11 mouse cellular contexts compared by ENCODE assay signal in the genomic region with DNA sequence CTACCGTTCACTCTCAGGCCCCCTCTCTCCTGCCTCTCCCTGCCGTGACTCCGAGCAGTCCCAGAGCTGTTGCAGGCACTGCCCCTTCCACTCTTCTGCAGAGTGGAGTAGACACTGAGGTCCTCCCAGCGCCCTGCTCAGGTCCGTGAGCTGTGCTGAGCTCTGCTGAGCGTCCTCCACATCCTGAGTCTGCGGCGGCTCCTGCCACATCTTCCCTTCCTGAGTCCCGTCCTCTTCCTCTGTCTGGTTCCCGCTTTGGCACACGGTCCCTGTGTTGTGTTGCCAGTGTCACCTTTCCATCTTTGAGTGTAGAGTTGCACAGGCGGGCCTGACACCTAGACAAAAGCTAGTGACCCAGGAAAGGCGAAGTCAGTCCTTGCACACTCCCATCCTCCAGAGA. TPM values are rescaled to one million over a fixed set of nuclear protein-coding genes. Genes with fewer than 3 reads are reported as not detected.
DNase-seq lines count a peak whose midpoint lies in the region; ATAC-seq and TF ChIP-seq lines count a peak whose summit lies in the region.
"Had no signal": no experiment of that assay in that cellular context is flagged by ENCODE, and none has a peak within 500 bp of the region (broad histone marks: within the 10 kb centered on the region; RNA-seq: fewer than 3 reads in every experiment).

No protein-coding gene starts in this region.

- peaks cover 10% of the 10 kb centered on the region; the same call in 1 of the 2 replicates for H3K4me1 ChIP-seq in forebrain, embryonic 10.5 days
- peaks cover 3% of the 10 kb centered on the region; the same call in 1 of the 2 replicates for H3K4me1 ChIP-seq in forebrain, embryonic 13.5 days
- H3K4me1 ChIP-seq in lung, embryonic 16.5 days (replicated peaks; ENCODE audit: control insufficient read depth, insufficient read depth, low read length) = peaks cover 46% of the 10 kb centered on the region
- H3K4me1 ChIP-seq in heart, embryonic 16.5 days (ENCODE audit: control insufficient read depth, insufficient read depth, low read length) = peaks cover 29% of the 10 kb centered on the region
- H3K4me1 ChIP-seq in liver, embryonic 14.5 days (replicated peaks; ENCODE audit: control insufficient read depth in 2 of 2, insufficient read depth in 2 of 2, low read length in 1 of 2) = peaks cover 57 to 64% of the 10 kb centered on the region in 2 experiments

- WGBS in forebrain, embryonic 10.5 days = 84% methylated on average over 13 of the region's 13 CpGs
- WGBS in forebrain, embryonic 13.5 days = 85% methylated on average over 13 of the region's 13 CpGs
- 31% methylated on average over 13 of the region's 13 CpGs for WGBS in lung, embryonic 16.5 days
- WGBS in heart, embryonic 16.5 days = 47% methylated on average over 13 of the region's 13 CpGs
- WGBS in liver, embryonic 14.5 days (ENCODE audit: insufficient replicate concordance) = 73% methylated on average over 13 of the region's 13 CpGs

- peaks cover 86% of the 10 kb centered on the region for H3K36me3 ChIP-seq in forebrain, embryonic 10.5 days (replicated peaks)
- peaks cover 53% of the 10 kb centered on the region for H3K36me3 ChIP-seq in forebrain, embryonic 13.5 days (ENCODE audit: poor library complexity, severe bottlenecking)
- H3K36me3 ChIP-seq in lung, embryonic 16.5 days (ENCODE audit: control insufficient read depth, insufficient read depth, low read length) = peaks cover 25% of the 10 kb centered on the region
- peaks cover 22% of the 10 kb centered on the region for H3K36me3 ChIP-seq in heart, embryonic 16.5 days (ENCODE audit: control insufficient read depth, insufficient read depth)
- peaks cover 4% of the 10 kb centered on the region; the same call in 1 of the 2 replicates for H3K36me3 ChIP-seq in liver, embryonic 14.5 days (replicated peaks; ENCODE audit: control insufficient read depth, insufficient read depth, low read depth)

- H3K4me3 ChIP-seq in forebrain, embryonic 10.5 days = no peak overlapping the region
- H3K4me3 ChIP-seq in forebrain, embryonic 13.5 days = no peak overlapping the region
- H3K4me3 ChIP-seq in lung, embryonic 16.5 days (ENCODE audit: low read length) = no peak overlapping the region
- no peak overlapping the region for H3K4me3 ChIP-seq in heart, embryonic 16.5 days (ENCODE audit: low read length)
- H3K4me3 ChIP-seq in liver, embryonic 14.5 days (ENCODE audit: insufficient read depth in 1 of 2, low read depth in 2 of 2, low read length in 2 of 2) = peak overlapping the region; percentile 43 to 50
- H3K4me3 ChIP-seq: left cerebral cortex, adult 2 months had no signal

- no peak for DNase-seq in forebrain, embryonic 10.5 days (ENCODE audit: extremely low spot score, low spot score)
- DNase-seq in lung, postnatal 36 days = no peak
- no peak for DNase-seq in liver, embryonic 14.5 days (ENCODE audit: low read depth in 3 of 3, low spot score in 3 of 3)
- DNase-seq in urinary bladder, adult 2 months (ENCODE audit: low spot score) = no peak
- DNase-seq in adrenal gland, postnatal 25 days = no peak
- DNase-seq: gastrocnemius, postnatal 36 days; right cerebral cortex, postnatal 4 days had no signal

- no peaks in the 10 kb centered on the region for H3K27me3 ChIP-seq in forebrain, embryonic 10.5 days (ENCODE audit: poor library complexity, severe bottlenecking)
- no peaks in the 10 kb centered on the region for H3K27me3 ChIP-seq in forebrain, embryonic 13.5 days
- no peaks in the 10 kb centered on the region for H3K27me3 ChIP-seq in lung, embryonic 16.5 days (ENCODE audit: control insufficient read depth, insufficient read depth, low read depth, low read length)
- H3K27me3 ChIP-seq in heart, embryonic 16.5 days (ENCODE audit: control insufficient read depth, insufficient read depth, low read length) = no peaks in the 10 kb centered on the region
- no peaks in the 10 kb centered on the region for H3K27me3 ChIP-seq in liver, embryonic 14.5 days (ENCODE audit: control insufficient read depth, insufficient read depth, low read length)

- ATAC-seq in forebrain, embryonic 13.5 days = no peak
- no peak for ATAC-seq in lung, embryonic 16.5 days (ENCODE audit: low read depth)
- ATAC-seq in heart, embryonic 16.5 days (replicated peaks; ENCODE audit: extremely low read depth, insufficient read depth, low FRiP score) = no peak
- ATAC-seq in liver, embryonic 14.5 days (ENCODE audit: insufficient read depth) = no peak

- no peak overlapping the region for H3K4me2 ChIP-seq in forebrain, embryonic 13.5 days
- no peak overlapping the region for H3K4me2 ChIP-seq in lung, embryonic 16.5 days (ENCODE audit: low read depth, low read length)
- H3K4me2 ChIP-seq in heart, embryonic 16.5 days (ENCODE audit: low read depth, low read length) = no peak overlapping the region
- H3K4me2 ChIP-seq in liver, embryonic 14.5 days (ENCODE audit: low read depth) = peak overlapping the region; percentile 65

- no peaks in the 10 kb centered on the region for H3K9me3 ChIP-seq in forebrain, embryonic 10.5 days
- no peaks in the 10 kb centered on the region for H3K9me3 ChIP-seq in forebrain, embryonic 13.5 days (replicated peaks)
- no peaks in the 10 kb centered on the region for H3K9me3 ChIP-seq in lung, embryonic 16.5 days (ENCODE audit: control insufficient read depth, low read length)
- H3K9me3 ChIP-seq in heart, embryonic 16.5 days (replicated peaks; ENCODE audit: control insufficient read depth, low read length) = no peaks in the 10 kb centered on the region
- no peaks in the 10 kb centered on the region for H3K9me3 ChIP-seq in liver, embryonic 14.5 days (ENCODE audit: control insufficient read depth, low read length)

- no peak overlapping the region for H3K9ac ChIP-seq in forebrain, embryonic 13.5 days
- H3K9ac ChIP-seq in lung, embryonic 16.5 days (ENCODE audit: low read length) = peak overlapping the region; percentile 50; the same call in 1 of the 2 replicates
- H3K9ac ChIP-seq in heart, embryonic 16.5 days (ENCODE audit: low read length) = 0 out of 2 replicates have a peak overlapping the region, but pooled peaks have one; percentile 45
- H3K9ac ChIP-seq in liver, embryonic 14.5 days (replicated peaks) = peak overlapping the region; percentile 60

- TF ChIP-seq CTCF in liver, embryonic 14.5 days (IDR thresholded peaks at IDR 0.05; ENCODE audit: low read depth) = no peak

- peak overlapping the region; percentile 44; the same call in 1 of the 2 replicates for H3K27ac ChIP-seq in forebrain, embryonic 10.5 days
- no peak overlapping the region for H3K27ac ChIP-seq in forebrain, embryonic 13.5 days
- H3K27ac ChIP-seq in lung, embryonic 16.5 days (ENCODE audit: low read length) = peak overlapping the region; percentile 97
- H3K27ac ChIP-seq in heart, embryonic 16.5 days (ENCODE audit: low read length) = peak overlapping the region; percentile 76
- peak overlapping the region; percentile 98 for H3K27ac ChIP-seq in liver, embryonic 14.5 days
- H3K27ac ChIP-seq: left cerebral cortex, adult 2 months had no signal

- TF ChIP-seq EP300 in liver, embryonic 14.5 days (IDR thresholded peaks at IDR 0.05; ENCODE audit: low read depth) = no peak

RNA-seq across cellular contexts. Expression of a gene that starts 42.4 kb away (rescaled TPM):
- polyA plus RNA-seq in forebrain, embryonic 10.5 days (2016; fragmentation: Nextera tagmentation; extraction: Ambion mirVana) = 2.5 TPM in 2 replicates
- 2.8 and 3.9 TPM in 2 replicates for polyA plus RNA-seq in forebrain, embryonic 13.5 days (2015; fragmentation: Nextera tagmentation; extraction: Ambion mirVana)
- polyA plus RNA-seq in lung, embryonic 16.5 days (2015; fragmentation: Nextera tagmentation; extraction: Ambion mirVana) = 1.8 TPM in 2 replicates
- 0.87 and 1.0 TPM in 2 replicates for polyA plus RNA-seq in heart, embryonic 16.5 days (2015; fragmentation: Nextera tagmentation; extraction: Ambion mirVana)
- polyA plus RNA-seq in liver, embryonic 14.5 days (2012; rRNA removed) = 1.4 and 1.6 TPM in 2 replicates
- 0.62 and 0.77 TPM in 2 replicates for polyA plus RNA-seq in liver, embryonic 14.5 days (2014; fragmentation: Nextera tagmentation; extraction: Ambion mirVana)
- 8.2 and 9.5 TPM in 2 replicates for polyA plus RNA-seq in urinary bladder, adult 2 months (2012; rRNA removed)
- total RNA-seq in adrenal gland, postnatal 25 days (2021) = 9.4 and 13.3 TPM in 2 replicates

RNA-seq across cellular contexts. Expression of a gene that starts 56.5 kb away (rescaled TPM):
- 8.0 and 9.8 TPM in 2 replicates for polyA plus RNA-seq in forebrain, embryonic 10.5 days (2016; fragmentation: Nextera tagmentation; extraction: Ambion mirVana)
- polyA plus RNA-seq in forebrain, embryonic 13.5 days (2015; fragmentation: Nextera tagmentation; extraction: Ambion mirVana) = 39.0 and 45.4 TPM in 2 replicates
- polyA plus RNA-seq in lung, embryonic 16.5 days (2015; fragmentation: Nextera tagmentation; extraction: Ambion mirVana) = 11.3 and 13.0 TPM in 2 replicates
- 6.8 and 7.0 TPM in 2 replicates for polyA plus RNA-seq in heart, embryonic 16.5 days (2015; fragmentation: Nextera tagmentation; extraction: Ambion mirVana)
- 9.8 and 10.4 TPM in 2 replicates for polyA plus RNA-seq in liver, embryonic 14.5 days (2012; rRNA removed)
- 6.7 and 10.6 TPM in 2 replicates for polyA plus RNA-seq in liver, embryonic 14.5 days (2014; fragmentation: Nextera tagmentation; extraction: Ambion mirVana)
- polyA plus RNA-seq in urinary bladder, adult 2 months (2012; rRNA removed) = 39.4 and 48.7 TPM in 2 replicates
- total RNA-seq in adrenal gland, postnatal 25 days (2021) = 121 and 126 TPM in 2 replicates

Comparison
In these comparisons a context has a peak if more than half of its experiments do, and no peak if none do; other contexts are left out.
1. H3K4me3 ChIP-seq: peak in liver, embryonic 14.5 days (2 of 2); none in forebrain, embryonic 10.5 days (single experiment), forebrain, embryonic 13.5 days (single experiment), lung, embryonic 16.5 days (single experiment) and heart, embryonic 16.5 days (single experiment).